Mouse (Mus musculus): Measurements from ENCODE around the gene Stat5b.

- no peak for TF ChIP-seq POLR2A (IDR thresholded peaks at IDR 0.05; ENCODE audit: borderline replicate concordance, low read depth, low read length)
- no peak for TF ChIP-seq CTCF (IDR thresholded peaks at IDR 0.05; ENCODE audit: low read depth, low read length)
Measured at GRCm38 (mm10) chr11:100738066-100738604, 112.4 kb downstream of the Stat5b start, which contains the start of gene Rab5c.
